Comparison of ENCODE assay signal across 8 mouse cellular contexts in genomic region chr12:73584610-73585240, GRCm38 (mm10). TPM values are rescaled to one million over a fixed set of nuclear protein-coding genes. Genes with fewer than 3 reads are reported as not detected.
DNase-seq lines count a peak whose midpoint lies in the region; ATAC-seq and TF ChIP-seq lines count a peak whose summit lies in the region.

TSS of gene Prkch (plus strand) at chr12:73584796.

- H3K27me3 ChIP-seq in embryonic facial prominence, embryonic 12.5 days = peaks cover 22% of the 10 kb centered on the region
- peaks cover 20% of the 10 kb centered on the region; the same call in 1 of the 2 replicates for H3K27me3 ChIP-seq in limb, embryonic 14.5 days (ENCODE audit: control insufficient read depth, insufficient read depth, low read length)
- H3K27me3 ChIP-seq in midbrain, embryonic 14.5 days (ENCODE audit: control insufficient read depth, insufficient read depth, low read length) = peaks cover 15% of the 10 kb centered on the region
- H3K27me3 ChIP-seq in small intestine, adult 2 months (ENCODE audit: control insufficient read depth, insufficient read depth, low read length) = peaks cover 18% of the 10 kb centered on the region

- H3K4me3 ChIP-seq in embryonic facial prominence, embryonic 12.5 days = peak within 1 kb of the TSS; percentile 62
- H3K4me3 ChIP-seq in limb, embryonic 14.5 days (replicated peaks; ENCODE audit: low read length) = peak within 1 kb of the TSS; percentile 76
- H3K4me3 ChIP-seq in midbrain, embryonic 14.5 days (replicated peaks; ENCODE audit: low read depth, low read length) = peak within 1 kb of the TSS; percentile 73
- peak within 1 kb of the TSS; percentile 76 for H3K4me3 ChIP-seq in small intestine, adult 2 months (ENCODE audit: low read depth, low read length)

- H3K36me3 ChIP-seq in embryonic facial prominence, embryonic 12.5 days = no peaks in the 10 kb centered on the region
- no peaks in the 10 kb centered on the region for H3K36me3 ChIP-seq in limb, embryonic 14.5 days (ENCODE audit: control insufficient read depth, insufficient read depth, low read length)
- H3K36me3 ChIP-seq in midbrain, embryonic 14.5 days (ENCODE audit: control insufficient read depth, insufficient read depth, low read length) = no peaks in the 10 kb centered on the region
- H3K36me3 ChIP-seq in small intestine, adult 2 months (ENCODE audit: control insufficient read depth, insufficient read depth, low read length) = no peaks in the 10 kb centered on the region

- peak within 1 kb of the TSS; percentile 72 for H3K9ac ChIP-seq in embryonic facial prominence, embryonic 12.5 days
- peak within 1 kb of the TSS; percentile 71 for H3K9ac ChIP-seq in limb, embryonic 14.5 days (ENCODE audit: low read depth, low read length, severe bottlenecking)
- peak within 1 kb of the TSS; percentile 70 for H3K9ac ChIP-seq in midbrain, embryonic 14.5 days (replicated peaks; ENCODE audit: low read length)

- 0 out of 2 replicates have a peak, but pooled peaks have one; percentile 6 for TF ChIP-seq CTCF in small intestine, adult 2 months (IDR thresholded peaks at IDR 0.05; ENCODE audit: extremely low read depth, insufficient read length, insufficient replicate concordance, low read depth, low read length)

- peak; percentile 34; the same call in 1 of the 2 replicates for TF ChIP-seq POLR2A in limb, embryonic 14.5 days (IDR thresholded peaks at IDR 0.05; ENCODE audit: borderline replicate concordance, extremely low read depth, insufficient read depth, insufficient read length)
- no peak for TF ChIP-seq POLR2A in small intestine, adult 2 months (IDR thresholded peaks at IDR 0.05; ENCODE audit: low read depth, low read length)

- H3K27ac ChIP-seq in embryonic facial prominence, embryonic 12.5 days = peak within 1 kb of the TSS; percentile 61
- no peak within 1 kb of the TSS; the same call in 1 of the 2 replicates for H3K27ac ChIP-seq in limb, embryonic 14.5 days (replicated peaks; ENCODE audit: low read depth, low read length)
- peak within 1 kb of the TSS; percentile 57 for H3K27ac ChIP-seq in midbrain, embryonic 14.5 days (replicated peaks; ENCODE audit: low read depth, low read length)
- peak within 1 kb of the TSS; percentile 31 for H3K27ac ChIP-seq in small intestine, adult 2 months (ENCODE audit: insufficient read depth, low read depth, low read length)

- no peaks in the 10 kb centered on the region for H3K9me3 ChIP-seq in embryonic facial prominence, embryonic 12.5 days
- no peaks in the 10 kb centered on the region for H3K9me3 ChIP-seq in limb, embryonic 14.5 days (ENCODE audit: control insufficient read depth, low read length)
- no peaks in the 10 kb centered on the region for H3K9me3 ChIP-seq in midbrain, embryonic 14.5 days (ENCODE audit: control insufficient read depth, low read length)

- peak; percentile 86 for DNase-seq in adrenal gland, postnatal 10 days
- peak; percentile 81 to 85 for DNase-seq in heart, adult 9 months (ENCODE audit: low spot score in 2 of 2)
- peak; percentile 81 to 82 for DNase-seq in kidney, adult 8-10 months
- peak; percentile 79 for DNase-seq in limb, embryonic 14.5 days (ENCODE audit: low spot score)
- peak; percentile 89 for DNase-seq in midbrain, embryonic 14.5 days
- no peak for DNase-seq in c-Kit-positive CD71-positive TER-119-positive erythroid progenitor cells, embryonic 14.5 days (ENCODE audit: low spot score)

- ATAC-seq in embryonic facial prominence, embryonic 12.5 days (ENCODE audit: insufficient number of reproducible peaks, insufficient read depth, low FRiP score, low TSS enrichment) = peak; percentile 77
- peak; percentile 91 for ATAC-seq in limb, embryonic 14.5 days (ENCODE audit: low FRiP score, low read depth)
- ATAC-seq in midbrain, embryonic 14.5 days (ENCODE audit: low FRiP score, low TSS enrichment) = peak; percentile 88

- H3K4me2 ChIP-seq in embryonic facial prominence, embryonic 12.5 days (replicated peaks) = peak within 1 kb of the TSS; percentile 84
- H3K4me2 ChIP-seq in limb, embryonic 14.5 days (replicated peaks; ENCODE audit: low read depth, low read length, severe bottlenecking) = peak within 1 kb of the TSS; percentile 97
- peak within 1 kb of the TSS; percentile 93 for H3K4me2 ChIP-seq in midbrain, embryonic 14.5 days (ENCODE audit: low read length)

- H3K4me1 ChIP-seq in embryonic facial prominence, embryonic 12.5 days = 0 out of 2 replicates have a peak, but pooled peaks cover 12% of the 10 kb centered on the region
- H3K4me1 ChIP-seq in limb, embryonic 14.5 days (ENCODE audit: control insufficient read depth, insufficient read depth, low read length) = 0 out of 2 replicates have a peak, but pooled peaks cover 6% of the 10 kb centered on the region
- peaks cover 15% of the 10 kb centered on the region for H3K4me1 ChIP-seq in midbrain, embryonic 14.5 days (ENCODE audit: control insufficient read depth, insufficient read depth, low read length)
- peaks cover 6% of the 10 kb centered on the region for H3K4me1 ChIP-seq in small intestine, adult 2 months (ENCODE audit: control insufficient read depth, insufficient read depth, insufficient read length, low read length)

- WGBS in embryonic facial prominence, embryonic 12.5 days = 0% methylated on average over 54 of the region's 61 CpGs
- 1% methylated on average over 57 of the region's 61 CpGs for WGBS in limb, embryonic 14.5 days
- WGBS in midbrain, embryonic 14.5 days = 0% methylated on average over 57 of the region's 61 CpGs
- under 1% methylated on average over 59 of the region's 61 CpGs for WGBS in small intestine, adult 2 months

RNA-seq across cellular contexts. Expression of gene Prkch, which starts in this region (rescaled TPM):
- total RNA-seq in adrenal gland, postnatal 10 days (2021) = 10 to 100 TPM; 21.7 to 25.6 TPM
- polyA plus RNA-seq in embryonic facial prominence, embryonic 12.5 days (2016; fragmentation: Nextera tagmentation; extraction: Ambion mirVana) = 13.9 and 14.9 TPM in 2 replicates
- 7.6 and 9.3 TPM in 2 replicates for polyA plus RNA-seq in limb, embryonic 14.5 days (2012; rRNA removed)
- polyA plus RNA-seq in limb, embryonic 14.5 days (2014; fragmentation: Nextera tagmentation; extraction: Ambion mirVana) = 17.2 and 17.9 TPM in 2 replicates
- polyA plus RNA-seq in midbrain, embryonic 14.5 days (2014; fragmentation: Nextera tagmentation; extraction: Ambion mirVana) = 6.8 and 8.7 TPM in 2 replicates
- 1.9 and 3.2 TPM in 2 replicates for polyA plus RNA-seq in small intestine, adult 2 months (2012; rRNA removed)
